Mouse (Mus musculus) left cerebral cortex, postnatal 14 days (tissue): Measurements from ENCODE around the gene Nrgn. TPM values are rescaled to one million over a fixed set of nuclear protein-coding genes. Genes with fewer than 3 reads are reported as not detected.
A peak's percentile ranks its signal among the peaks of the same experiment; 100 is the strongest.

ENCODE experiments used
- DNase-seq, 2 experiments: peaks; one replicate each; pipeline ENCODE4 v3.0.0; 2021 to 2022; ENCODE audit warnings: low spot score in 2 of 2, mixed read lengths in 1 of 2
- intact Hi-C: fragments of 180-260 bp; cut with DNase I; formaldehyde crosslinking; loops from one replicate; pipeline ENCODE4 v1.15.1; 2025
- total RNA-seq, 2 experiments: library from RNA; stranded (reverse); gene quantifications; 2 replicates each; pipeline ENCODE4 v1.2.3; 2021

Nrgn gene
- total RNA-seq, 2 experiments from 2014 or later: 2,700 to 3,013 TPM

- DNase-seq: no peak
- intact Hi-C loops: no loop called here
Measured at GRCm38 (mm10) chr9:37536851-37537250, 15.9 kb downstream of the Nrgn start.

- no peak for DNase-seq
- intact Hi-C loops: loop anchor here (5.0 kb wide), 1 partner anchor 69 kb away; no protein-coding TSS in a partner anchor
Measured at GRCm38 (mm10) chr9:37530888-37531705, 21.6 kb downstream of the Nrgn start.

GRCm38 (mm10) chr9:37530031-37530887 lies 22.4 kb downstream of the Nrgn start:
- no peak for DNase-seq
- intact Hi-C loops: loop anchor here (5.0 kb wide), 1 partner anchor 68 kb away; no protein-coding TSS in a partner anchor

- intact Hi-C loops: no loop called here
Measured at GRCm38 (mm10) chr9:37528225-37528970, 24.3 kb downstream of the Nrgn start.

GRCm38 (mm10) chr9:37527396-37528224 lies 25.1 kb downstream of the Nrgn start, which contains the start of gene Esam:
Esam (plus strand) TSS chr9:37528078.
- intact Hi-C loops: no loop called here
- no peak for DNase-seq

More at GRCm38 (mm10) chr9:37528225-37528970, 24.3 kb downstream of the Nrgn start:
- no peak for DNase-seq

GRCm38 (mm10) chr9:37526443-37527395 lies 26.0 kb downstream of the Nrgn start:
- DNase-seq: no peak
- intact Hi-C loops: no loop called here

GRCm38 (mm10) chr9:37525461-37525860 lies 27.2 kb downstream of the Nrgn start:
- DNase-seq: no peak
- intact Hi-C loops: no loop called here

GRCm38 (mm10) chr9:37519995-37520394 lies 32.7 kb downstream of the Nrgn start:
- DNase-seq: no peak
- intact Hi-C loops: no loop called here

GRCm38 (mm10) chr9:37518991-37519390 lies 33.7 kb downstream of the Nrgn start:
- intact Hi-C loops: no loop called here
- peak in 1 of 2 experiments; percentile 31 for DNase-seq

GRCm38 (mm10) chr9:37517467-37517866 lies 35.2 kb downstream of the Nrgn start:
- no peak for DNase-seq
- intact Hi-C loops: no loop called here

GRCm38 (mm10) chr9:37514456-37514855 lies 38.2 kb downstream of the Nrgn start:
- DNase-seq: no peak
- intact Hi-C loops: no loop called here

- intact Hi-C loops: no loop called here
- no peak for DNase-seq
Measured at GRCm38 (mm10) chr9:37512097-37512496, 40.6 kb downstream of the Nrgn start.

GRCm38 (mm10) chr9:37506023-37506422 lies 46.7 kb downstream of the Nrgn start:
- no peak for DNase-seq
- intact Hi-C loops: no loop called here

GRCm38 (mm10) chr9:37504348-37504747 lies 48.4 kb downstream of the Nrgn start:
- intact Hi-C loops: no loop called here
- DNase-seq: no peak

GRCm38 (mm10) chr9:37501170-37501569 lies 51.5 kb downstream of the Nrgn start:
- intact Hi-C loops: no loop called here
- no peak for DNase-seq

GRCm38 (mm10) chr9:37500201-37500600 lies 52.5 kb downstream of the Nrgn start:
- no peak for DNase-seq
- intact Hi-C loops: no loop called here

- DNase-seq: no peak
- intact Hi-C loops: no loop called here
Measured at GRCm38 (mm10) chr9:37496325-37496724, 56.4 kb downstream of the Nrgn start.

- DNase-seq: no peak
- intact Hi-C loops: no loop called here
Measured at GRCm38 (mm10) chr9:37495761-37496160, 56.9 kb downstream of the Nrgn start.
